Mouse (Mus musculus): ENCODE data around the gene Dll4. TPM values are rescaled to one million over a fixed set of nuclear protein-coding genes. Genes with fewer than 3 reads are reported as not detected.

Gene Dll4
- total RNA-seq, 2 experiments from 2014 or later: not detected

GRCm38 (mm10) chr2:119367346-119367745 is 41.8 kb downstream of the Dll4 start:
- ATAC-seq (replicated peaks; ENCODE audit: low FRiP score, low TSS enrichment, poor library complexity, severe bottlenecking): no peak

DNA sequence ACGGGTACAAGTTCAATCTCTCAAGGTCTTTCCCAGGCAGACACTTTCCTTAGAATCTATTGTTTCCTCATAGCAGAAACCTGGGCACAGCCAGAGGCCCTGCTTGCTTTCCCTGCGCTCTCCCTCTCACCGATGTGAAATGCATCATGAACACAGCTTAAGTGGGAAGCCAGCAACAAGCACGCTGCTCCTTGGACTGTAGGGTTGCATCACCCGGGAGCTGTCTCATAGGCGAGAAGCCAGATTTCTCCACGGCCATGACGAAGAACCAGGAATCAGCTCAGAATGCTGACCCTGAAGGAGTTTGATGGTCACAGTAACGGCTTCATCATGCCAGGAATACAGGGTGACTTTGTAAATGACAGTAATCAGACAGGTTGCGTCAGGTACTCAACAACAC is 44.5 kb downstream of the Dll4 start:
- ATAC-seq (replicated peaks; ENCODE audit: low FRiP score, low TSS enrichment, poor library complexity, severe bottlenecking): no peak

- ATAC-seq (replicated peaks; ENCODE audit: low FRiP score, low TSS enrichment, poor library complexity, severe bottlenecking): no peak
Observed at GRCm38 (mm10) chr2:119377286-119377685, 51.7 kb downstream of the Dll4 start.

DNA sequence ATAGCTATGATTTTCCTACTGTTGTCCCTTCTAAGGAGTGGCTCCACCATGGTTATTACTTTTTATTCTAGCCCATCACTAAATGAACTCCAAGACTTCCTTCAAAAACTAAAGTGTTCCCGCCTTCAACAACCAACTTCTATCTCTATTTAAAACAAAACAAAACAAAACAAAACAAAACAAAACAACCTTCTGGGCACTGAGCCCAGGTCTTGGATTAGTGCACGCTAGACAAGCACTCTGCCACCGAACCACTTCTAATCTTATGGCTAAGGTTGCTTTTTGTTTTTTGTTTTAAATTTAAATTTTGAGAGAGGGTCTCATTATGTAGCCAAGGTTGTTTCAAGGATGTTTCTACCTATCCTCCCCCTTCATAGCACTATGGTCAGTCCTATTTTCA is 52.2 kb downstream of the Dll4 start:
- no peak for ATAC-seq (replicated peaks; ENCODE audit: low FRiP score, low TSS enrichment, poor library complexity, severe bottlenecking)

DNA sequence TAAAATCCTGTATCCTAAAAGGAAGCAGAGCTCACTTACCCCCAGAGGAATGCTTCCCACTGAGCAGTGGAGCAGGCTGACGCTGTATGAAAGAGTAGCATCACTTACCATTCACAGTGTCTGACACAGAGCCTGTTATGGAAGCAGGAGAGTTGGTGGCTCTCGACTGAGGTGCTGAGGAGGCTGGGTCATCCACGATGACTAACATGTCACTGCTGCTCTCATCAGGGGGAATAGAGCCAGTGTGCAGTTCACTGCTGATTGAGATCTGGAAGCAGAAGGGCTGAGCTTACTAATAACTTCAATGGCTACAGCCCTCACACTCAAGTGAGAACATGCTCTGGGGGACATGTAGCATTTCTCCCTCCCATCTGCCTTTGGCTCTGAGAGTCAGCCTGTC is 53.9 kb downstream of the Dll4 start:
- no peak for ATAC-seq (replicated peaks; ENCODE audit: low FRiP score, low TSS enrichment, poor library complexity, severe bottlenecking)

Other genes with a start within 250 kb of the Dll4 start
- 38.1 and 53.7 TPM in 2 replicates for gene Rad51, start 213.0 kb upstream of the Dll4 start, total RNA-seq (2014; fragmentation: Nextera tagmentation)
- 28.4 and 33.1 TPM in 2 replicates for gene Rad51, start 213.0 kb upstream of the Dll4 start, total RNA-seq (2017)
- 40.0 and 58.7 TPM in 2 replicates for gene Rmdn3, start 168.8 kb upstream of the Dll4 start, total RNA-seq (2014; fragmentation: Nextera tagmentation)
- 61.9 and 76.4 TPM in 2 replicates for gene Rmdn3, start 168.8 kb upstream of the Dll4 start, total RNA-seq (2017)
- gene Gchfr, start 158.0 kb upstream of the Dll4 start, total RNA-seq (2014; fragmentation: Nextera tagmentation): 1.0 TPM in 1 of 2 replicates, not detected in the other
- not detected in 2 replicates for gene Gchfr, start 158.0 kb upstream of the Dll4 start, total RNA-seq (2017)
- not detected in 2 replicates for gene Gm14137, start 151.3 kb upstream of the Dll4 start, total RNA-seq (2014; fragmentation: Nextera tagmentation)
- not detected in 2 replicates for gene Gm14137, start 151.3 kb upstream of the Dll4 start, total RNA-seq (2017)
- 22.5 and 46.2 TPM in 2 replicates for gene Zfyve19, start 117.2 kb upstream of the Dll4 start, total RNA-seq (2014; fragmentation: Nextera tagmentation)
- gene Zfyve19, start 117.2 kb upstream of the Dll4 start, total RNA-seq (2017): 29.4 and 35.9 TPM in 2 replicates
- 10.3 and 21.8 TPM in 2 replicates for gene Dnajc17, start 117.0 kb upstream of the Dll4 start, total RNA-seq (2014; fragmentation: Nextera tagmentation)
- 39.6 and 52.1 TPM in 2 replicates for gene Dnajc17, start 117.0 kb upstream of the Dll4 start, total RNA-seq (2017)
- gene Ppp1r14d, start 95.9 kb upstream of the Dll4 start, total RNA-seq (2014; fragmentation: Nextera tagmentation): not detected in 2 replicates
- gene Ppp1r14d, start 95.9 kb upstream of the Dll4 start, total RNA-seq (2017): not detected in 2 replicates
- gene Spint1, start 88.4 kb upstream of the Dll4 start, total RNA-seq (2014; fragmentation: Nextera tagmentation): not detected in 2 replicates
- 0.42 TPM in 1 of 2 replicates, not detected in the other for gene Spint1, start 88.4 kb upstream of the Dll4 start, total RNA-seq (2017)
- gene Rhov, start 54.5 kb upstream of the Dll4 start, total RNA-seq (2014; fragmentation: Nextera tagmentation): not detected in 2 replicates
- not detected in 2 replicates for gene Rhov, start 54.5 kb upstream of the Dll4 start, total RNA-seq (2017)
- 9.0 and 13.1 TPM in 2 replicates for gene Vps18, start 37.0 kb upstream of the Dll4 start, total RNA-seq (2014; fragmentation: Nextera tagmentation)
- 6.5 and 12.4 TPM in 2 replicates for gene Vps18, start 37.0 kb upstream of the Dll4 start, total RNA-seq (2017)
- gene Chac1, start 25.4 kb downstream of the Dll4 start, total RNA-seq (2014; fragmentation: Nextera tagmentation): not detected in 2 replicates
- gene Chac1, start 25.4 kb downstream of the Dll4 start, total RNA-seq (2017): not detected in 2 replicates
- gene Ino80, start 151.9 kb downstream of the Dll4 start, total RNA-seq (2014; fragmentation: Nextera tagmentation): 32.2 and 37.9 TPM in 2 replicates
- 21.8 and 22.4 TPM in 2 replicates for gene Ino80, start 151.9 kb downstream of the Dll4 start, total RNA-seq (2017)
- 0.37 TPM in 1 of 2 replicates, not detected in the other for gene Exd1, start 221.8 kb downstream of the Dll4 start, total RNA-seq (2014; fragmentation: Nextera tagmentation)
- not detected in 2 replicates for gene Exd1, start 221.8 kb downstream of the Dll4 start, total RNA-seq (2017)
- 36.7 and 54.6 TPM in 2 replicates for gene Chp1, start 221.9 kb downstream of the Dll4 start, total RNA-seq (2014; fragmentation: Nextera tagmentation)
- 48.5 and 63.0 TPM in 2 replicates for gene Chp1, start 221.9 kb downstream of the Dll4 start, total RNA-seq (2017)